ENCODE assay signal across 8 mouse cellular contexts in genomic region chr9:21288404-21289336, GRCm38 (mm10). TPM values are rescaled to one million over a fixed set of nuclear protein-coding genes. Genes with fewer than 3 reads are reported as not detected.
DNase-seq lines count a peak whose midpoint lies in the region; ATAC-seq lines count a peak whose summit lies in the region.

No protein-coding gene starts in this region.

- peak overlapping the region; percentile 96 for H3K4me3 ChIP-seq in megakaryocyte, embryonic 14.5 days (replicated peaks)
- H3K4me3 ChIP-seq in hindbrain, embryonic 15.5 days: peak overlapping the region; percentile 62

- H3K36me3 ChIP-seq in megakaryocyte, embryonic 14.5 days (replicated peaks; ENCODE audit: low read length): peaks cover 40% of the 10 kb centered on the region
- peaks cover 13% of the 10 kb centered on the region for H3K36me3 ChIP-seq in hindbrain, embryonic 15.5 days

- 81% methylated on average over 13 of the region's 13 CpGs for WGBS in hindbrain, embryonic 15.5 days

- ATAC-seq in megakaryocyte, adult 5-6 weeks (ENCODE audit: poor library complexity, severe bottlenecking): no peak
- no peak for ATAC-seq in hindbrain, embryonic 15.5 days (ENCODE audit: low FRiP score, low read depth)

- peak overlapping the region; percentile 60 for H3K9ac ChIP-seq in hindbrain, embryonic 15.5 days

- DNase-seq in c-Kit-positive CD71-negative TER-119-negative erythroid progenitor cells, embryonic 14.5 days (ENCODE audit: low read depth): peak; percentile 43
- DNase-seq in lung, postnatal 36 days: peak; percentile 37
- DNase-seq in thymus, postnatal 14 days: peak; percentile 76
- no peak for DNase-seq in urinary bladder, postnatal 4 days (ENCODE audit: low spot score in 2 of 2)
- DNase-seq in cerebellum, postnatal 14 days: no peak

- peaks cover 56% of the 10 kb centered on the region for H3K4me1 ChIP-seq in megakaryocyte, embryonic 14.5 days
- peaks cover 38% of the 10 kb centered on the region for H3K4me1 ChIP-seq in hindbrain, embryonic 15.5 days (replicated peaks)

- H3K4me2 ChIP-seq in hindbrain, embryonic 15.5 days: peak overlapping the region; percentile 79

- H3K27me3 ChIP-seq in megakaryocyte, embryonic 14.5 days (replicated peaks): no peaks in the 10 kb centered on the region
- H3K27me3 ChIP-seq in hindbrain, embryonic 15.5 days: no peaks in the 10 kb centered on the region

- H3K27ac ChIP-seq in hindbrain, embryonic 15.5 days (replicated peaks): peak overlapping the region; percentile 84

- H3K9me3 ChIP-seq in megakaryocyte, embryonic 14.5 days: no peaks in the 10 kb centered on the region
- H3K9me3 ChIP-seq in hindbrain, embryonic 15.5 days: no peaks in the 10 kb centered on the region

RNA-seq across cellular contexts. Expression of gene Kri1, which starts 0.9 kb away (rescaled TPM):
- polyA plus RNA-seq in megakaryocyte, embryonic 14.5 days (2012; ENCODE audit: insufficient read depth, low replicate concordance): 32.6 and 47.4 TPM in 2 replicates
- 28.0 and 28.4 TPM in 2 replicates for total RNA-seq in megakaryocyte, adult 5-6 weeks (2015)
- 53.6 and 76.9 TPM in 2 replicates for total RNA-seq in megakaryocyte, adult 5-6 weeks (2017)
- 14.9 and 15.7 TPM in 2 replicates for polyA plus RNA-seq in hindbrain, embryonic 15.5 days (2015; fragmentation: Nextera tagmentation; extraction: Ambion mirVana)

RNA-seq across cellular contexts. Expression of gene Cdkn2d, which starts 2.5 kb away (rescaled TPM):
- 94.7 and 248 TPM in 2 replicates for polyA plus RNA-seq in megakaryocyte, embryonic 14.5 days (2012; ENCODE audit: insufficient read depth, low replicate concordance)
- 132 and 138 TPM in 2 replicates for total RNA-seq in megakaryocyte, adult 5-6 weeks (2015)
- total RNA-seq in megakaryocyte, adult 5-6 weeks (2017): 65.6 and 75.3 TPM in 2 replicates
- 108 and 111 TPM in 2 replicates for polyA plus RNA-seq in hindbrain, embryonic 15.5 days (2015; fragmentation: Nextera tagmentation; extraction: Ambion mirVana)

RNA-seq across cellular contexts. Expression of gene Ap1m2, which starts 23.5 kb away (rescaled TPM):
- polyA plus RNA-seq in megakaryocyte, embryonic 14.5 days (2012; ENCODE audit: insufficient read depth, low replicate concordance): not detected in 2 replicates
- 0.31 and 0.32 TPM in 2 replicates for total RNA-seq in megakaryocyte, adult 5-6 weeks (2015)
- total RNA-seq in megakaryocyte, adult 5-6 weeks (2017): 0.92 and 1.6 TPM in 2 replicates
- polyA plus RNA-seq in hindbrain, embryonic 15.5 days (2015; fragmentation: Nextera tagmentation; extraction: Ambion mirVana): 2.7 and 3.1 TPM in 2 replicates

RNA-seq across cellular contexts. Expression of gene Atg4d, which starts 23.6 kb away (rescaled TPM):
- 53.1 and 67.2 TPM in 2 replicates for polyA plus RNA-seq in megakaryocyte, embryonic 14.5 days (2012; ENCODE audit: insufficient read depth, low replicate concordance)
- total RNA-seq in megakaryocyte, adult 5-6 weeks (2015): 14.6 and 15.0 TPM in 2 replicates
- total RNA-seq in megakaryocyte, adult 5-6 weeks (2017): 13.5 and 19.3 TPM in 2 replicates
- 47.6 and 53.7 TPM in 2 replicates for polyA plus RNA-seq in hindbrain, embryonic 15.5 days (2015; fragmentation: Nextera tagmentation; extraction: Ambion mirVana)

RNA-seq across cellular contexts. Expression of gene Slc44a2, which starts 31.8 kb away (rescaled TPM):
- 46.8 and 61.6 TPM in 2 replicates for polyA plus RNA-seq in megakaryocyte, embryonic 14.5 days (2012; ENCODE audit: insufficient read depth, low replicate concordance)
- total RNA-seq in megakaryocyte, adult 5-6 weeks (2015): 112 and 124 TPM in 2 replicates
- total RNA-seq in megakaryocyte, adult 5-6 weeks (2017): 101 and 116 TPM in 2 replicates
- polyA plus RNA-seq in hindbrain, embryonic 15.5 days (2015; fragmentation: Nextera tagmentation; extraction: Ambion mirVana): 64.5 and 73.4 TPM in 2 replicates

Comparison
In these comparisons a context has a peak if more than half of its experiments do, and no peak if none do; other contexts are left out.
1. DNase-seq: peak in c-Kit-positive CD71-negative TER-119-negative erythroid progenitor cells, embryonic 14.5 days (single experiment), lung, postnatal 36 days (single experiment) and thymus, postnatal 14 days (single experiment); none in urinary bladder, postnatal 4 days (0 of 2) and cerebellum, postnatal 14 days (0 of 2).